Mouse (Mus musculus): ENCODE results near the gene Ppp4c. TPM values are rescaled to one million over a fixed set of nuclear protein-coding genes. Genes with fewer than 3 reads are reported as not detected.

Ppp4c gene
- total and polyA plus RNA-seq, 2 experiments from 2014 or later: 126 to 143 TPM

- Histone ChIP-seq H3K9ac (replicated peaks; ENCODE audit: low read length) (no peak overlapping the region), H3K27ac (no peak overlapping the region), H3K36me3 (ENCODE audit: insufficient read depth, low read length) (no peaks in the 10 kb centered on the region), H3K27me3 (ENCODE audit: insufficient read depth, low read length) (no peaks in the 10 kb centered on the region), H3K9me3 (ENCODE audit: low read length) (no peaks in the 10 kb centered on the region), H3K4me2 (ENCODE audit: low read depth, low read length) (peak overlapping the region; percentile 27), H3K4me1 (ENCODE audit: insufficient read depth, low read length) (no peaks in the 10 kb centered on the region; the same call in 1 of the 2 replicates), H3K4me3 (ENCODE audit: low read length) (no peak overlapping the region)
- 73% methylated on average over 17 of the region's 17 CpGs for WGBS
- DNase-seq (ENCODE audit: low spot score) (no peak), ATAC-seq (no peak)
- TF ChIP-seq CTCF (IDR thresholded peaks at IDR 0.05; ENCODE audit: low read depth): no peak
These were observed 52.7 kb downstream of the Ppp4c start for GRCm38 (mm10) chr7:126739551-126739950.

- no peak overlapping the region for H3K27ac ChIP-seq
- no peaks in the 10 kb centered on the region for H3K36me3 ChIP-seq (ENCODE audit: insufficient read depth, low read length)
- H3K4me2 ChIP-seq (ENCODE audit: low read depth, low read length): no peak overlapping the region
- no peak overlapping the region for H3K9ac ChIP-seq (replicated peaks; ENCODE audit: low read length)
- DNase-seq (ENCODE audit: low spot score): no peak
- no peak for TF ChIP-seq CTCF (IDR thresholded peaks at IDR 0.05; ENCODE audit: low read depth)
- H3K27me3 ChIP-seq (ENCODE audit: insufficient read depth, low read length): no peaks in the 10 kb centered on the region
- 80% methylated on average over 8 of the region's 8 CpGs for WGBS
- H3K4me1 ChIP-seq (ENCODE audit: insufficient read depth, low read length): no peaks in the 10 kb centered on the region; the same call in 1 of the 2 replicates
- no peak for ATAC-seq
- no peaks in the 10 kb centered on the region for H3K9me3 ChIP-seq (ENCODE audit: low read length)
- no peak overlapping the region for H3K4me3 ChIP-seq (ENCODE audit: low read length)
These were observed 56.2 kb downstream of the Ppp4c start for GRCm38 (mm10) chr7:126736122-126736521.

Other genes with a start within 250 kb of the Ppp4c start
Only the 30 nearest of the 33 such genes appear.
- gene Eif3c, start 226.1 kb downstream of the Ppp4c start, total RNA-seq (2014; rRNA removed): 112 and 118 TPM in 2 replicates
- gene Eif3c, start 226.1 kb downstream of the Ppp4c start, polyA plus RNA-seq (2015; fragmentation: Nextera tagmentation; extraction: Ambion mirVana): 198 and 204 TPM in 2 replicates
- gene Apobr, start 207.6 kb downstream of the Ppp4c start, total RNA-seq (2014; rRNA removed): 0.25 and 6.3 TPM in 2 replicates
- gene Apobr, start 207.6 kb downstream of the Ppp4c start, polyA plus RNA-seq (2015; fragmentation: Nextera tagmentation; extraction: Ambion mirVana): 0.47 and 0.50 TPM in 2 replicates
- gene Cln3, start 206.7 kb downstream of the Ppp4c start, total RNA-seq (2014; rRNA removed): 27.7 and 34.2 TPM in 2 replicates
- gene Cln3, start 206.7 kb downstream of the Ppp4c start, polyA plus RNA-seq (2015; fragmentation: Nextera tagmentation; extraction: Ambion mirVana): 22.3 and 25.1 TPM in 2 replicates
- 0.94 TPM in 1 of 2 replicates, not detected in the other for gene Il27, start 197.6 kb downstream of the Ppp4c start, total RNA-seq (2014; rRNA removed)
- not detected in 2 replicates for gene Il27, start 197.6 kb downstream of the Ppp4c start, polyA plus RNA-seq (2015; fragmentation: Nextera tagmentation; extraction: Ambion mirVana)
- gene Nupr1, start 161.6 kb downstream of the Ppp4c start, total RNA-seq (2014; rRNA removed): 5.9 and 6.7 TPM in 2 replicates
- gene Nupr1, start 161.6 kb downstream of the Ppp4c start, polyA plus RNA-seq (2015; fragmentation: Nextera tagmentation; extraction: Ambion mirVana): 19.1 and 19.5 TPM in 2 replicates
- gene Sgf29, start 143.2 kb downstream of the Ppp4c start, total RNA-seq (2014; rRNA removed): 35.1 and 36.3 TPM in 2 replicates
- 47.0 and 49.9 TPM in 2 replicates for gene Sgf29, start 143.2 kb downstream of the Ppp4c start, polyA plus RNA-seq (2015; fragmentation: Nextera tagmentation; extraction: Ambion mirVana)
- gene Sult1a1, start 116.1 kb downstream of the Ppp4c start, total RNA-seq (2014; rRNA removed): 22.1 and 34.8 TPM in 2 replicates
- 19.4 and 22.4 TPM in 2 replicates for gene Sult1a1, start 116.1 kb downstream of the Ppp4c start, polyA plus RNA-seq (2015; fragmentation: Nextera tagmentation; extraction: Ambion mirVana)
- gene Bola2, start 97.1 kb downstream of the Ppp4c start, total RNA-seq (2014; rRNA removed): 67.1 and 122 TPM in 2 replicates
- 164 and 172 TPM in 2 replicates for gene Bola2, start 97.1 kb downstream of the Ppp4c start, polyA plus RNA-seq (2015; fragmentation: Nextera tagmentation; extraction: Ambion mirVana)
- 17.0 and 17.6 TPM in 2 replicates for gene Slx1b, start 96.7 kb downstream of the Ppp4c start, total RNA-seq (2014; rRNA removed)
- 8.6 and 9.3 TPM in 2 replicates for gene Slx1b, start 96.7 kb downstream of the Ppp4c start, polyA plus RNA-seq (2015; fragmentation: Nextera tagmentation; extraction: Ambion mirVana)
- gene Coro1a, start 84.7 kb downstream of the Ppp4c start, total RNA-seq (2014; rRNA removed): 113 and 150 TPM in 2 replicates
- gene Coro1a, start 84.7 kb downstream of the Ppp4c start, polyA plus RNA-seq (2015; fragmentation: Nextera tagmentation; extraction: Ambion mirVana): 88.1 and 93.7 TPM in 2 replicates
- 109 and 132 TPM in 2 replicates for gene Mapk3, start 32.9 kb downstream of the Ppp4c start, total RNA-seq (2014; rRNA removed)
- 99.9 and 107 TPM in 2 replicates for gene Mapk3, start 32.9 kb downstream of the Ppp4c start, polyA plus RNA-seq (2015; fragmentation: Nextera tagmentation; extraction: Ambion mirVana)
- 0.43 and 3.4 TPM in 2 replicates for gene Gdpd3, start 26.2 kb downstream of the Ppp4c start, total RNA-seq (2014; rRNA removed)
- 0.92 and 0.99 TPM in 2 replicates for gene Gdpd3, start 26.2 kb downstream of the Ppp4c start, polyA plus RNA-seq (2015; fragmentation: Nextera tagmentation; extraction: Ambion mirVana)
- gene Ypel3, start 15.5 kb downstream of the Ppp4c start, total RNA-seq (2014; rRNA removed): 163 and 240 TPM in 2 replicates
- gene Ypel3, start 15.5 kb downstream of the Ppp4c start, polyA plus RNA-seq (2015; fragmentation: Nextera tagmentation; extraction: Ambion mirVana): 239 and 242 TPM in 2 replicates
- gene Tbx6, start 11.0 kb downstream of the Ppp4c start, total RNA-seq (2014; rRNA removed): 0.16 and 2.1 TPM in 2 replicates
- gene Tbx6, start 11.0 kb downstream of the Ppp4c start, polyA plus RNA-seq (2015; fragmentation: Nextera tagmentation; extraction: Ambion mirVana): 0.26 and 0.29 TPM in 2 replicates
- 40.1 and 44.8 TPM in 2 replicates for gene Fam57b, start 5.2 kb upstream of the Ppp4c start, total RNA-seq (2014; rRNA removed)
- gene Fam57b, start 5.2 kb upstream of the Ppp4c start, polyA plus RNA-seq (2015; fragmentation: Nextera tagmentation; extraction: Ambion mirVana): 40.7 and 44.3 TPM in 2 replicates
- not detected in 2 replicates for gene 4930451I11Rik, start 39.1 kb upstream of the Ppp4c start, total RNA-seq (2014; rRNA removed)
- 0.54 TPM in 1 of 2 replicates, not detected in the other for gene 4930451I11Rik, start 39.1 kb upstream of the Ppp4c start, polyA plus RNA-seq (2015; fragmentation: Nextera tagmentation; extraction: Ambion mirVana)
- gene Doc2a, start 54.9 kb upstream of the Ppp4c start, total RNA-seq (2014; rRNA removed): 40.5 and 57.3 TPM in 2 replicates
- 31.3 and 37.6 TPM in 2 replicates for gene Doc2a, start 54.9 kb upstream of the Ppp4c start, polyA plus RNA-seq (2015; fragmentation: Nextera tagmentation; extraction: Ambion mirVana)
- 4.3 and 9.4 TPM in 2 replicates for gene Hirip3, start 69.5 kb upstream of the Ppp4c start, total RNA-seq (2014; rRNA removed)
- 20.6 and 21.1 TPM in 2 replicates for gene Hirip3, start 69.5 kb upstream of the Ppp4c start, polyA plus RNA-seq (2015; fragmentation: Nextera tagmentation; extraction: Ambion mirVana)
- 61.0 and 66.9 TPM in 2 replicates for gene Ino80e, start 69.9 kb upstream of the Ppp4c start, total RNA-seq (2014; rRNA removed)
- 85.2 and 85.5 TPM in 2 replicates for gene Ino80e, start 69.9 kb upstream of the Ppp4c start, polyA plus RNA-seq (2015; fragmentation: Nextera tagmentation; extraction: Ambion mirVana)
- gene Taok2, start 92.2 kb upstream of the Ppp4c start, total RNA-seq (2014; rRNA removed): 140 and 143 TPM in 2 replicates
- gene Taok2, start 92.2 kb upstream of the Ppp4c start, polyA plus RNA-seq (2015; fragmentation: Nextera tagmentation; extraction: Ambion mirVana): 41.0 and 43.7 TPM in 2 replicates
- gene Tmem219, start 130.4 kb upstream of the Ppp4c start, total RNA-seq (2014; rRNA removed): 45.9 and 47.0 TPM in 2 replicates
- 35.1 and 39.1 TPM in 2 replicates for gene Tmem219, start 130.4 kb upstream of the Ppp4c start, polyA plus RNA-seq (2015; fragmentation: Nextera tagmentation; extraction: Ambion mirVana)
- gene Kctd13, start 136.4 kb upstream of the Ppp4c start, total RNA-seq (2014; rRNA removed): 113 and 128 TPM in 2 replicates
- 124 and 129 TPM in 2 replicates for gene Kctd13, start 136.4 kb upstream of the Ppp4c start, polyA plus RNA-seq (2015; fragmentation: Nextera tagmentation; extraction: Ambion mirVana)
- gene Asphd1, start 157.1 kb upstream of the Ppp4c start, total RNA-seq (2014; rRNA removed): 35.7 and 58.1 TPM in 2 replicates
- 15.9 and 16.0 TPM in 2 replicates for gene Asphd1, start 157.1 kb upstream of the Ppp4c start, polyA plus RNA-seq (2015; fragmentation: Nextera tagmentation; extraction: Ambion mirVana)
- 253 and 282 TPM in 2 replicates for gene Sez6l2, start 158.1 kb upstream of the Ppp4c start, total RNA-seq (2014; rRNA removed)
- 58.8 and 66.5 TPM in 2 replicates for gene Sez6l2, start 158.1 kb upstream of the Ppp4c start, polyA plus RNA-seq (2015; fragmentation: Nextera tagmentation; extraction: Ambion mirVana)
- gene Cdipt, start 183.4 kb upstream of the Ppp4c start, total RNA-seq (2014; rRNA removed): 203 and 240 TPM in 2 replicates
- gene Cdipt, start 183.4 kb upstream of the Ppp4c start, polyA plus RNA-seq (2015; fragmentation: Nextera tagmentation; extraction: Ambion mirVana): 146 and 150 TPM in 2 replicates
- 0.31 TPM in 1 of 2 replicates, not detected in the other for gene Cdiptos, start 183.6 kb upstream of the Ppp4c start, total RNA-seq (2014; rRNA removed)
- gene Cdiptos, start 183.6 kb upstream of the Ppp4c start, polyA plus RNA-seq (2015; fragmentation: Nextera tagmentation; extraction: Ambion mirVana): 0.95 and 1.4 TPM in 2 replicates
- gene Mvp, start 222.1 kb upstream of the Ppp4c start, total RNA-seq (2014; rRNA removed): 6.5 and 6.9 TPM in 2 replicates
- gene Mvp, start 222.1 kb upstream of the Ppp4c start, polyA plus RNA-seq (2015; fragmentation: Nextera tagmentation; extraction: Ambion mirVana): 5.5 and 5.8 TPM in 2 replicates
- 1.2 TPM in 1 of 2 replicates, not detected in the other for gene Pagr1b, start 224.0 kb upstream of the Ppp4c start, total RNA-seq (2014; rRNA removed)
- gene Pagr1b, start 224.0 kb upstream of the Ppp4c start, polyA plus RNA-seq (2015; fragmentation: Nextera tagmentation; extraction: Ambion mirVana): 0.49 and 1.5 TPM in 2 replicates
- 11.1 and 30.3 TPM in 2 replicates for gene Pagr1a, start 224.9 kb upstream of the Ppp4c start, total RNA-seq (2014; rRNA removed)
- 31.2 and 48.6 TPM in 2 replicates for gene Pagr1a, start 224.9 kb upstream of the Ppp4c start, polyA plus RNA-seq (2015; fragmentation: Nextera tagmentation; extraction: Ambion mirVana)
- gene Gm42742, start 228.6 kb upstream of the Ppp4c start, total RNA-seq (2014; rRNA removed): 7.1 and 40.2 TPM in 2 replicates
- 47.7 and 60.2 TPM in 2 replicates for gene Gm42742, start 228.6 kb upstream of the Ppp4c start, polyA plus RNA-seq (2015; fragmentation: Nextera tagmentation; extraction: Ambion mirVana)

Data from hindbrain, postnatal 0 days (tissue).